ENCODE assay signal across 7 mouse cellular contexts in the genomic region with DNA sequence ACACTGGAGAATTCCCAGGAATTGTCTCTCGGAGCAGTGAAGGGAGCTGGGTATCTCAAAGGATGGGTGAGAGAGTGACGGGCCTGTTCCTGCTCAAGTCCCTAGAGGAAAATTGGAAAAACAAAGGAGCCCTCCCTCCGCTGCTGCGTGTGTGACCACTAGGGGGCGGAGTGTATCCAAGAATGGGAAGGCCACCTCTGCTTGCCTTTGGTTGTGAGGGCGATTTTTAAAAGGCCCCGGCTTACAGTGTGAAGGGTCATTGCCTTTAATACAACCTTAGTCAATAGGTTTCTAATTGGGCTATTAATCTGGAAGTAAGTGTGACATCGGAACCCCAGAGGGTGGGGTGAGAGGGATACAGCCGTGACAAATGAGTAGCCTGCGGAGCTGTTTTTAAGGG.
DNase-seq lines count a peak whose midpoint lies in the region; ATAC-seq and TF ChIP-seq lines count a peak whose summit lies in the region.

No protein-coding gene starts in this region.

- no peak overlapping the region for H3K9ac ChIP-seq in intestine, postnatal 0 days (ENCODE audit: low read depth, low read length)
- no peak overlapping the region for H3K9ac ChIP-seq in midbrain, postnatal 0 days (replicated peaks; ENCODE audit: low read length, poor library complexity, severe bottlenecking)

- no peaks in the 10 kb centered on the region for H3K4me1 ChIP-seq in intestine, postnatal 0 days (replicated peaks; ENCODE audit: control insufficient read depth, insufficient read depth, low read length)
- H3K4me1 ChIP-seq in midbrain, postnatal 0 days (ENCODE audit: insufficient read depth, low read length) = peaks cover 10% of the 10 kb centered on the region

- no peaks in the 10 kb centered on the region for H3K36me3 ChIP-seq in intestine, postnatal 0 days (ENCODE audit: control insufficient read depth, insufficient read depth)
- H3K36me3 ChIP-seq in midbrain, postnatal 0 days (ENCODE audit: insufficient read depth, low read length) = no peaks in the 10 kb centered on the region

- H3K4me2 ChIP-seq in intestine, postnatal 0 days (replicated peaks; ENCODE audit: low read depth) = no peak overlapping the region
- H3K4me2 ChIP-seq in midbrain, postnatal 0 days (ENCODE audit: low read depth, low read length, poor library complexity, severe bottlenecking) = no peak overlapping the region

- WGBS in intestine, postnatal 0 days = 13% methylated on average over 10 of the region's 10 CpGs
- 4% methylated on average over 10 of the region's 10 CpGs for WGBS in midbrain, postnatal 0 days

- no peaks in the 10 kb centered on the region for H3K9me3 ChIP-seq in intestine, postnatal 0 days (ENCODE audit: control insufficient read depth)
- no peaks in the 10 kb centered on the region for H3K9me3 ChIP-seq in midbrain, postnatal 0 days (ENCODE audit: low read length)

- TF ChIP-seq CTCF in intestine, postnatal 0 days (IDR thresholded peaks at IDR 0.05; ENCODE audit: low read depth) = peak; percentile 94
- peak; percentile 98 for TF ChIP-seq CTCF in midbrain, postnatal 0 days (IDR thresholded peaks at IDR 0.05)

- ATAC-seq in intestine, postnatal 0 days = no peak; the same call in 1 of the 2 replicates
- ATAC-seq in midbrain, postnatal 0 days (ENCODE audit: low FRiP score) = peak; percentile 9; the same call in 1 of the 2 replicates

- 0 out of 2 replicates have a peak, but pooled peaks cover 7% of the 10 kb centered on the region for H3K27me3 ChIP-seq in intestine, postnatal 0 days (replicated peaks; ENCODE audit: control insufficient read depth, insufficient read depth, low read length)
- no peaks in the 10 kb centered on the region for H3K27me3 ChIP-seq in midbrain, postnatal 0 days (ENCODE audit: insufficient read depth, low read length)

- H3K27ac ChIP-seq in intestine, postnatal 0 days (ENCODE audit: low read depth, low read length) = no peak overlapping the region
- H3K27ac ChIP-seq in midbrain, postnatal 0 days (ENCODE audit: low read depth, low read length) = no peak overlapping the region

- no peak overlapping the region for H3K4me3 ChIP-seq in intestine, postnatal 0 days (ENCODE audit: low read depth, low read length)
- no peak overlapping the region for H3K4me3 ChIP-seq in midbrain, postnatal 0 days (ENCODE audit: low read depth, low read length)

- intact Hi-C loops in left cerebral cortex, postnatal 4 days (cut with DNase I) = loop anchor here (5.0 to 10.0 kb wide), 2 partner anchors 181 to 324 kb away; no protein-coding TSS in a partner anchor

- peak; percentile 91 for DNase-seq in adrenal gland, postnatal 14 days
- peak; percentile 92 for DNase-seq in embryo, embryonic 9.5 days (ENCODE audit: extremely low spot score)
- peak; percentile 76 to 84 for DNase-seq in gastrocnemius, postnatal 4 days (ENCODE audit: low spot score in 2 of 2)
- DNase-seq in left cerebral cortex, postnatal 4 days = peak; percentile 92
- peak; percentile 90 for DNase-seq in midbrain, postnatal 0 days (ENCODE audit: low spot score)
- DNase-seq in spleen, postnatal 10 days (ENCODE audit: low spot score in 2 of 2) = peak; percentile 60 to 80
